Mouse (Mus musculus): Measurements from ENCODE around the gene Rnf7.

- TF ChIP-seq CTCF (IDR thresholded peaks at IDR 0.05; ENCODE audit: control insufficient read depth, insufficient read depth, insufficient replicate concordance, low read depth, low read length) (peak; percentile 89; the same call in 1 of the 2 replicates), POLR2A (IDR thresholded peaks at IDR 0.05; ENCODE audit: control insufficient read depth, low read depth, low read length) (no peak)
These were observed 13.3 kb upstream of the Rnf7 start for GRCm38 (mm10) chr9:96491810-96492209.
